Mouse (Mus musculus): ENCODE measurements around the gene Klhdc8a. TPM values are rescaled to one million over a fixed set of nuclear protein-coding genes. Genes with fewer than 3 reads are reported as not detected.
"Not testable (repeated sequence)": the region's sequence is repeated elsewhere in the genome, so short reads cannot be mapped to it uniquely, and the experiment has no call there.

The Klhdc8a gene
- polyA plus RNA-seq, 1 experiment from 2014 or later = 0.33 TPM

GRCm38 (mm10) chr1:132346134-132346851, 47.9 kb downstream of the Klhdc8a start:
- peak; percentile 68 for ATAC-seq (replicated peaks; ENCODE audit: insufficient number of reproducible peaks, insufficient read depth, low FRiP score, low read depth)
- H3K27ac ChIP-seq = peak overlapping the region; percentile 61
- WGBS = 61% methylated on average over 12 of the region's 12 CpGs
- no peak overlapping the region for H3K4me3 ChIP-seq
- no peak overlapping the region for H3K9ac ChIP-seq
- H3K36me3 ChIP-seq = no peaks in the 10 kb centered on the region
- H3K27me3 ChIP-seq = no peaks in the 10 kb centered on the region
- H3K4me1 ChIP-seq (replicated peaks) = peaks cover 21% of the 10 kb centered on the region; the same call in 1 of the 2 replicates
- H3K4me2 ChIP-seq = no peak overlapping the region
- no peaks in the 10 kb centered on the region for H3K9me3 ChIP-seq (replicated peaks)

GRCm38 (mm10) chr1:132346951-132347350, 48.5 kb downstream of the Klhdc8a start:
- no peak overlapping the region for H3K9ac ChIP-seq
- H3K27ac ChIP-seq = peak overlapping the region; percentile 61

GRCm38 (mm10) chr1:132348401-132348800, 50.0 kb downstream of the Klhdc8a start:
- Histone ChIP-seq H3K36me3 (no peaks in the 10 kb centered on the region), H3K27ac (no peak overlapping the region), H3K9me3 (replicated peaks) (no peaks in the 10 kb centered on the region), H3K4me1 (replicated peaks) (peaks cover 12% of the 10 kb centered on the region), H3K9ac (no peak overlapping the region), H3K27me3 (no peaks in the 10 kb centered on the region), H3K4me3 (no peak overlapping the region), H3K4me2 (no peak overlapping the region)
- 81% methylated on average over 5 of the region's 5 CpGs for WGBS
- no peak for ATAC-seq (replicated peaks; ENCODE audit: insufficient number of reproducible peaks, insufficient read depth, low FRiP score, low read depth)

More at GRCm38 (mm10) chr1:132346951-132347350, 48.5 kb downstream of the Klhdc8a start:
- Histone ChIP-seq H3K4me3 (no peak overlapping the region), H3K4me2 (no peak overlapping the region), H3K36me3 (no peaks in the 10 kb centered on the region), H3K27me3 (no peaks in the 10 kb centered on the region), H3K9me3 (replicated peaks) (no peaks in the 10 kb centered on the region), H3K4me1 (replicated peaks) (peaks cover 15% of the 10 kb centered on the region; the same call in 1 of the 2 replicates)
- no peak for ATAC-seq (replicated peaks; ENCODE audit: insufficient number of reproducible peaks, insufficient read depth, low FRiP score, low read depth)

- H3K27me3 ChIP-seq; H3K4me2 ChIP-seq; H3K9me3 ChIP-seq (replicated peaks); ATAC-seq (replicated peaks; ENCODE audit: insufficient number of reproducible peaks, insufficient read depth, low FRiP score, low read depth); H3K36me3 ChIP-seq; H3K4me3 ChIP-seq; H3K27ac ChIP-seq; H3K9ac ChIP-seq: not testable (repeated sequence)
- H3K4me1 ChIP-seq (replicated peaks) = peaks cover 15% of the 10 kb centered on the region
These were observed 50.6 kb downstream of the Klhdc8a start for GRCm38 (mm10) chr1:132349049-132349448.

- H3K4me2 ChIP-seq; H3K9me3 ChIP-seq (replicated peaks): not testable (repeated sequence)
- 88% methylated on average over 3 of the region's 3 CpGs for WGBS
These were observed 51.2 kb downstream of the Klhdc8a start for GRCm38 (mm10) chr1:132349601-132350000.

GRCm38 (mm10) chr1:132351058-132351457, 52.6 kb downstream of the Klhdc8a start:
- no peak for ATAC-seq (replicated peaks; ENCODE audit: insufficient number of reproducible peaks, insufficient read depth, low FRiP score, low read depth)
- no peak overlapping the region for H3K9ac ChIP-seq
- H3K4me1 ChIP-seq (replicated peaks) = peaks cover 19% of the 10 kb centered on the region
- no peak overlapping the region for H3K27ac ChIP-seq
- 91% methylated on average over 4 of the region's 4 CpGs for WGBS
- no peaks in the 10 kb centered on the region for H3K27me3 ChIP-seq
- no peak overlapping the region for H3K4me2 ChIP-seq
- no peak overlapping the region for H3K4me3 ChIP-seq
- no peaks in the 10 kb centered on the region for H3K36me3 ChIP-seq
- no peaks in the 10 kb centered on the region for H3K9me3 ChIP-seq (replicated peaks)

More at GRCm38 (mm10) chr1:132349601-132350000, 51.2 kb downstream of the Klhdc8a start:
- ATAC-seq (replicated peaks; ENCODE audit: insufficient number of reproducible peaks, insufficient read depth, low FRiP score, low read depth); H3K36me3 ChIP-seq; H3K9ac ChIP-seq; H3K27me3 ChIP-seq; H3K4me3 ChIP-seq; H3K27ac ChIP-seq: not testable (repeated sequence)
- H3K4me1 ChIP-seq (replicated peaks) = peaks cover 15% of the 10 kb centered on the region

GRCm38 (mm10) chr1:132353389-132353788, 55.0 kb downstream of the Klhdc8a start:
- no peak overlapping the region for H3K27ac ChIP-seq
- no peak overlapping the region for H3K4me2 ChIP-seq
- no peak overlapping the region for H3K4me3 ChIP-seq
- no peak overlapping the region for H3K9ac ChIP-seq
- no peak for ATAC-seq (replicated peaks; ENCODE audit: insufficient number of reproducible peaks, insufficient read depth, low FRiP score, low read depth)
- 38% methylated on average over 5 of the region's 5 CpGs for WGBS
- H3K9me3 ChIP-seq (replicated peaks) = no peaks in the 10 kb centered on the region
- H3K27me3 ChIP-seq = no peaks in the 10 kb centered on the region
- peaks cover 16% of the 10 kb centered on the region for H3K4me1 ChIP-seq (replicated peaks)
- peaks cover 9% of the 10 kb centered on the region; the same call in 1 of the 2 replicates for H3K36me3 ChIP-seq

GRCm38 (mm10) chr1:132354234-132354633, 55.8 kb downstream of the Klhdc8a start:
- H3K4me3 ChIP-seq = no peak overlapping the region
- H3K27ac ChIP-seq = no peak overlapping the region
- H3K36me3 ChIP-seq = peaks cover 17% of the 10 kb centered on the region
- WGBS = 83% methylated on average over 9 of the region's 9 CpGs
- no peak overlapping the region for H3K9ac ChIP-seq
- H3K4me1 ChIP-seq (replicated peaks) = peaks cover 16% of the 10 kb centered on the region
- H3K4me2 ChIP-seq = no peak overlapping the region
- H3K27me3 ChIP-seq = no peaks in the 10 kb centered on the region
- ATAC-seq (replicated peaks; ENCODE audit: insufficient number of reproducible peaks, insufficient read depth, low FRiP score, low read depth) = no peak
- H3K9me3 ChIP-seq (replicated peaks) = no peaks in the 10 kb centered on the region

GRCm38 (mm10) chr1:132355162-132355601, 56.8 kb downstream of the Klhdc8a start:
- 54% methylated on average over 6 of the region's 6 CpGs for WGBS
- no peak for ATAC-seq (replicated peaks; ENCODE audit: insufficient number of reproducible peaks, insufficient read depth, low FRiP score, low read depth)
- no peak overlapping the region for H3K4me3 ChIP-seq
- H3K27ac ChIP-seq = peak overlapping the region; percentile 33; the same call in 1 of the 2 replicates
- no peaks in the 10 kb centered on the region for H3K9me3 ChIP-seq (replicated peaks)
- H3K27me3 ChIP-seq = no peaks in the 10 kb centered on the region
- H3K4me1 ChIP-seq (replicated peaks) = peaks cover 16% of the 10 kb centered on the region
- no peak overlapping the region for H3K4me2 ChIP-seq
- H3K9ac ChIP-seq = peak overlapping the region; percentile 26; the same call in 1 of the 2 replicates
- H3K36me3 ChIP-seq = peaks cover 26% of the 10 kb centered on the region

GRCm38 (mm10) chr1:132355841-132356242, 57.4 kb downstream of the Klhdc8a start:
- no peak overlapping the region for H3K4me2 ChIP-seq
- H3K4me1 ChIP-seq (replicated peaks) = peaks cover 16% of the 10 kb centered on the region
- H3K9me3 ChIP-seq (replicated peaks) = no peaks in the 10 kb centered on the region
- peaks cover 33% of the 10 kb centered on the region for H3K36me3 ChIP-seq
- no peaks in the 10 kb centered on the region for H3K27me3 ChIP-seq
- WGBS = 0% methylated on average over 3 of the region's 3 CpGs
- H3K27ac ChIP-seq = no peak overlapping the region; the same call in 1 of the 2 replicates
- peak; percentile 56 for ATAC-seq (replicated peaks; ENCODE audit: insufficient number of reproducible peaks, insufficient read depth, low FRiP score, low read depth)
- H3K9ac ChIP-seq = no peak overlapping the region
- no peak overlapping the region for H3K4me3 ChIP-seq

GRCm38 (mm10) chr1:132356841-132357240, 58.4 kb downstream of the Klhdc8a start:
- 68% methylated on average over 1 of the region's 1 CpGs for WGBS
- Histone ChIP-seq H3K4me3 (no peak overlapping the region), H3K27ac (no peak overlapping the region)

More at GRCm38 (mm10) chr1:132356841-132357240, 58.4 kb downstream of the Klhdc8a start:
- Histone ChIP-seq H3K9ac (no peak overlapping the region), H3K27me3 (no peaks in the 10 kb centered on the region), H3K4me1 (replicated peaks) (peaks cover 16% of the 10 kb centered on the region), H3K36me3 (peaks cover 35% of the 10 kb centered on the region), H3K4me2 (no peak overlapping the region), H3K9me3 (replicated peaks) (no peaks in the 10 kb centered on the region)
- ATAC-seq (replicated peaks; ENCODE audit: insufficient number of reproducible peaks, insufficient read depth, low FRiP score, low read depth) = no peak

All from heart, embryonic 15.5 days (tissue).